Mouse (Mus musculus) retina, postnatal 7 days (tissue): ENCODE measurements at regions not wholly inside any gene's neighbourhood (a gene's known extent, or its start where the extent isn't known, plus 50 kb on each side); places are given as distances from the start of the nearest gene placed in this dataset.
A peak's percentile ranks its signal among the peaks of the same experiment; 100 is the strongest.
"Not testable (repeated sequence)": the region's sequence is repeated elsewhere in the genome, so short reads cannot be mapped to it uniquely, and the experiment has no call there.

Source experiments
- DNase-seq: peaks from one replicate; pipeline ENCODE4 v3.0.0-alpha.2; 2012; ENCODE audit warnings: low read depth, low spot score

GRCm38 (mm10) chr13:13888847-13889246, 65.4 kb upstream of the B3galnt2 start:
- not testable (repeated sequence) for DNase-seq

- DNase-seq, result peak; percentile 99
Observed at GRCm38 (mm10) chr13:13889297-13890120, 64.8 kb upstream of the B3galnt2 start.

- not testable (repeated sequence) for DNase-seq
Observed at GRCm38 (mm10) chr13:13902186-13902585, 52.1 kb upstream of the B3galnt2 start.
